Comparison of ENCODE assay signal across 8 mouse cellular contexts in genomic region chr4:134760793-134761201, GRCm38 (mm10). TPM values are rescaled to one million over a fixed set of nuclear protein-coding genes. Genes with fewer than 3 reads are reported as not detected.
DNase-seq lines count a peak whose midpoint lies in the region; ATAC-seq and TF ChIP-seq lines count a peak whose summit lies in the region.

No protein-coding gene starts in this region.

- WGBS in embryonic facial prominence, embryonic 14.5 days: 40% methylated on average over 9 of the region's 9 CpGs
- WGBS in liver, embryonic 14.5 days (ENCODE audit: insufficient replicate concordance): 34% methylated on average over 9 of the region's 9 CpGs
- WGBS in midbrain, postnatal 0 days: 62% methylated on average over 9 of the region's 9 CpGs

- no peak for TF ChIP-seq EP300 in liver, embryonic 14.5 days (IDR thresholded peaks at IDR 0.05; ENCODE audit: low read depth)

- H3K4me3 ChIP-seq in embryonic facial prominence, embryonic 14.5 days (ENCODE audit: low read depth, low read length): no peak overlapping the region
- H3K4me3 ChIP-seq in liver, embryonic 14.5 days (ENCODE audit: insufficient read depth in 1 of 2, low read depth in 2 of 2, low read length in 2 of 2): peak overlapping the region; percentile 5 to 41; a peak in 3 of 4 replicates
- H3K4me3 ChIP-seq in midbrain, postnatal 0 days (ENCODE audit: low read depth, low read length): no peak overlapping the region

- no peak for ATAC-seq in embryonic facial prominence, embryonic 14.5 days (ENCODE audit: low read depth)
- ATAC-seq in liver, embryonic 14.5 days (ENCODE audit: insufficient read depth): no peak
- no peak for ATAC-seq in midbrain, postnatal 0 days (ENCODE audit: low FRiP score)

- H3K9me3 ChIP-seq in embryonic facial prominence, embryonic 14.5 days (ENCODE audit: control insufficient read depth, low read length): no peaks in the 10 kb centered on the region
- no peaks in the 10 kb centered on the region for H3K9me3 ChIP-seq in liver, embryonic 14.5 days (ENCODE audit: control insufficient read depth, low read length)
- H3K9me3 ChIP-seq in midbrain, postnatal 0 days (ENCODE audit: low read length): no peaks in the 10 kb centered on the region

- no peaks in the 10 kb centered on the region for H3K27me3 ChIP-seq in embryonic facial prominence, embryonic 14.5 days (replicated peaks; ENCODE audit: control insufficient read depth, insufficient read depth, low read length)
- no peaks in the 10 kb centered on the region for H3K27me3 ChIP-seq in liver, embryonic 14.5 days (ENCODE audit: control insufficient read depth, insufficient read depth, low read length)
- H3K27me3 ChIP-seq in midbrain, postnatal 0 days (ENCODE audit: insufficient read depth, low read length): peaks cover 4% of the 10 kb centered on the region; the same call in 1 of the 2 replicates

- no peak overlapping the region for H3K27ac ChIP-seq in embryonic facial prominence, embryonic 14.5 days (replicated peaks; ENCODE audit: low read depth, low read length)
- H3K27ac ChIP-seq in liver, embryonic 14.5 days: peak overlapping the region; percentile 81
- H3K27ac ChIP-seq in midbrain, postnatal 0 days (ENCODE audit: low read depth, low read length): no peak overlapping the region

- H3K36me3 ChIP-seq in embryonic facial prominence, embryonic 14.5 days (ENCODE audit: control insufficient read depth, insufficient read depth, low read length): no peaks in the 10 kb centered on the region
- no peaks in the 10 kb centered on the region; the same call in 1 of the 2 replicates for H3K36me3 ChIP-seq in liver, embryonic 14.5 days (replicated peaks; ENCODE audit: control insufficient read depth, insufficient read depth, low read depth)
- H3K36me3 ChIP-seq in midbrain, postnatal 0 days (ENCODE audit: insufficient read depth, low read length): no peaks in the 10 kb centered on the region

- no peak overlapping the region for H3K9ac ChIP-seq in embryonic facial prominence, embryonic 14.5 days (ENCODE audit: low read depth, low read length)
- peak overlapping the region; percentile 53 for H3K9ac ChIP-seq in liver, embryonic 14.5 days (replicated peaks)
- no peak overlapping the region for H3K9ac ChIP-seq in midbrain, postnatal 0 days (replicated peaks; ENCODE audit: low read length, poor library complexity, severe bottlenecking)

- DNase-seq in cerebellum, postnatal 10 days: peak; percentile 73 to 78
- DNase-seq in cerebellum, adult 8-10 months: no peak
- DNase-seq in embryonic facial prominence, embryonic 14.5 days (ENCODE audit: low spot score): peak; percentile 75
- peak; percentile 84 to 93 for DNase-seq in heart, postnatal 14 days
- no peak for DNase-seq in liver, embryonic 14.5 days (ENCODE audit: low read depth in 3 of 3, low spot score in 3 of 3)
- DNase-seq in spleen, postnatal 4 days (ENCODE audit: low spot score in 2 of 2): peak; percentile 75 to 85
- no peak for DNase-seq in midbrain, postnatal 0 days (ENCODE audit: low spot score)
- no peak for DNase-seq in right cerebral cortex, postnatal 25 days

- no peak overlapping the region for H3K4me2 ChIP-seq in embryonic facial prominence, embryonic 14.5 days (ENCODE audit: low read depth, low read length)
- H3K4me2 ChIP-seq in liver, embryonic 14.5 days (ENCODE audit: low read depth): peak overlapping the region; percentile 69
- no peak overlapping the region for H3K4me2 ChIP-seq in midbrain, postnatal 0 days (ENCODE audit: low read depth, low read length, poor library complexity, severe bottlenecking)

- no peak for TF ChIP-seq CTCF in liver, embryonic 14.5 days (IDR thresholded peaks at IDR 0.05; ENCODE audit: low read depth)
- TF ChIP-seq CTCF in midbrain, postnatal 0 days (IDR thresholded peaks at IDR 0.05): no peak

- H3K4me1 ChIP-seq in embryonic facial prominence, embryonic 14.5 days (ENCODE audit: control insufficient read depth, insufficient read depth, low read length): peaks cover 8% of the 10 kb centered on the region
- peaks cover 72 to 77% of the 10 kb centered on the region in 2 experiments for H3K4me1 ChIP-seq in liver, embryonic 14.5 days (replicated peaks; ENCODE audit: control insufficient read depth in 2 of 2, insufficient read depth in 2 of 2, low read length in 1 of 2)
- no peaks in the 10 kb centered on the region for H3K4me1 ChIP-seq in midbrain, postnatal 0 days (ENCODE audit: insufficient read depth, low read length)

- intact Hi-C loops in heart, postnatal 14 days (cut with DNase I): no loop called here

RNA-seq across cellular contexts. Expression of gene Ldlrap1, which starts 7.0 kb away (rescaled TPM):
- 22.5 and 22.9 TPM in 2 replicates for polyA plus RNA-seq in embryonic facial prominence, embryonic 14.5 days (2014; fragmentation: Nextera tagmentation; extraction: Ambion mirVana)
- 10 to 100 TPM; 18.3 to 18.6 TPM for total RNA-seq in heart, postnatal 14 days (2021)
- polyA plus RNA-seq in liver, embryonic 14.5 days (2012; rRNA removed): 7.0 and 9.1 TPM in 2 replicates
- polyA plus RNA-seq in liver, embryonic 14.5 days (2014; fragmentation: Nextera tagmentation; extraction: Ambion mirVana): 13.4 and 19.2 TPM in 2 replicates
- 1.9 and 3.1 TPM in 2 replicates for total RNA-seq in midbrain, postnatal 0 days (2014; rRNA removed)
- 1.9 and 2.5 TPM in 2 replicates for polyA plus RNA-seq in midbrain, postnatal 0 days (2015; fragmentation: Nextera tagmentation; extraction: Ambion mirVana)

RNA-seq across cellular contexts. Expression of gene Man1c1, which starts 56.7 kb away (rescaled TPM):
- 5.1 and 6.5 TPM in 2 replicates for polyA plus RNA-seq in embryonic facial prominence, embryonic 14.5 days (2014; fragmentation: Nextera tagmentation; extraction: Ambion mirVana)
- 10 to 100 TPM; 25.1 to 25.8 TPM for total RNA-seq in heart, postnatal 14 days (2021)
- 1.6 and 1.9 TPM in 2 replicates for polyA plus RNA-seq in liver, embryonic 14.5 days (2012; rRNA removed)
- 1.00 and 1.2 TPM in 2 replicates for polyA plus RNA-seq in liver, embryonic 14.5 days (2014; fragmentation: Nextera tagmentation; extraction: Ambion mirVana)
- 17.1 and 28.7 TPM in 2 replicates for total RNA-seq in midbrain, postnatal 0 days (2014; rRNA removed)
- 2.7 and 3.4 TPM in 2 replicates for polyA plus RNA-seq in midbrain, postnatal 0 days (2015; fragmentation: Nextera tagmentation; extraction: Ambion mirVana)

Comparison
In these comparisons a context has a peak if more than half of its experiments do, and no peak if none do; other contexts are left out.
1. DNase-seq: peak in cerebellum, postnatal 10 days (2 of 2), embryonic facial prominence, embryonic 14.5 days (single experiment), heart, postnatal 14 days (2 of 2) and spleen, postnatal 4 days (2 of 2); none in cerebellum, adult 8-10 months (single experiment), liver, embryonic 14.5 days (0 of 3), midbrain, postnatal 0 days (single experiment) and right cerebral cortex, postnatal 25 days (single experiment).
2. H3K4me3 ChIP-seq: peak in liver, embryonic 14.5 days (2 of 2); none in embryonic facial prominence, embryonic 14.5 days (single experiment) and midbrain, postnatal 0 days (single experiment).